Mouse (Mus musculus): ENCODE measurements at regions not wholly inside any gene's neighbourhood (a gene's known extent, or its start where the extent isn't known, plus 50 kb on each side); places are given as distances from the start of the nearest gene placed in this dataset.

DNA sequence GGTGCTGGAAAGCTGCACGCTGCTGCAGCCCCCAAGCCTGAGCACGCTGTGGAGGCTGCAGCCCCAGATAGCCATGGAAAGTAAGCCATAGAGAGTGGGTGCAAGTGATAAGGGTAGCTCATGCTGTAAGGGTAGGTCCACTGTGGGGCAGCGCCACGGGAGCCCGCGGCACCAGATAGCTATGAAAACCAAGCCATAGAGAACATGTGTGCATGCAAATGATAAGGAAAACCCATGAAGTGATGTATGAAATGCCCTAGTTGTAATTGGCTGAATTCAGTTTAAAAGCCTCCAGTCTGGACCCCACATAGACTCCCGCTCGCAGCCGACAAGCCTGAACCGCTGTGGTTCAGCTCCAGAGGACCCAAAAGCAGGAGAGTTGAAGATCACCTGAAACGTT, 58.8 kb upstream of the L3mbtl3 start:
- no peak for DNase-seq (ENCODE audit: extremely low spot score in 1 of 2, low spot score in 1 of 2)

DNA sequence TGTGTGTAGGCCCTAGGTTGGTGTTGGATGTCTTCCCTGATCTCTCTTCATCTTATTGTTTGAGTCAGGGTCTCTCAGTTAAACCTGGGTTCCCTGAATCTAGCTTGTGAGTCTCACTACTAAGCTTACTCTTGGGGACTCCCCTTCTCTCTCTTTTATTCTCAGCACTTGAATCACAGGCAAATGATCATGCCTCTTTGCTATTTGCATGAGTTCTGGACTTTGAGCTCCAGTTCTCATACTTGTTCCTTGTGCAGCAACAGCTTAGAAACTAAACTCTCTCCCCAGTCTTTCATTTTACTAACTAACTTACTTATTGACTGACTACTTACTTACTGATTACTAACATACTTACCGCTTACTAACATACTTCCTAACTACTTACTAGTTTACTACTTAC, 64.9 kb upstream of the L3mbtl3 start:
- DNase-seq (ENCODE audit: extremely low spot score in 1 of 2, low spot score in 1 of 2): no peak

DNA sequence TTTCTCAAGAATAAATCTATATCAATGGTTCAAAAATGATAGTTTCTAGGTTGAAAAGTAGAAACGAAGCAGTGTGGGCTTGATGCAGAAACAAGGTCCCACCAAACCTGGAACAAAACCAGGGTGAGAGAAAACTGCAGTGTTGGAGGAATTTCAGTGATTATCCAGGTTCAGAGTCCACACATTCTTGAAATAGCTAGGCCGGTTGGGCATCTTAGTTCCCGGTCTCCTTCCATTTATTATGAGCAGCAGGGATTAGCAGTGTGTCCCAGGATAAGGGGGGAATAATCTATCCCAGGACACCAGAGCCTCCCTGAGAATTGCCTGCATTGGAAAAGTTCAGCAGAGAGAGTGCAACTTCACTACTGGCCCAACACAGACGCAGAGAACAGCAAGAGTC, 108.5 kb upstream of the L3mbtl3 start:
- DNase-seq (ENCODE audit: extremely low spot score in 1 of 2, low spot score in 1 of 2): no peak

GRCm38 (mm10) chr10:26491351-26491750, 115.6 kb upstream of the L3mbtl3 start:
- no peak for DNase-seq (ENCODE audit: extremely low spot score in 1 of 2, low spot score in 1 of 2)

DNA sequence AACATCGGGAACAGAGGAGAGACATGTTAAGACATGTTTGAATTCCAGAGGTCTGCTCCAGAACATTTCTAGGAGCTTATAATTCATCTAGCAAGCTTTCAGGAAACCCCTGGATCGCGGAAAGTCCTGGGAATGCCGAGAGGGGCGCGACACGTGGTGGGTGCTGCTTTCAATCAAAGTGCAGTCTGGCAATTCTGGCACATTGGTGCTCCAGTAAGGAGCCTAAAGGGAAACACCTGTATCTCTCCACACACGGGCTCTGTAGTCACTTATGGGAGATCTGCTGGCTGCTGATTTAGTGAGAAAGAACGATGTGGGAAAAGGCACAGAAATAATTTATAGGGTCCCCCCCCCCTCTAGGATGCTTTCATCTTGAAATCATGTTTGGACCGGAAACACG, 116.4 kb upstream of the L3mbtl3 start:
- no peak for DNase-seq (ENCODE audit: extremely low spot score in 1 of 2, low spot score in 1 of 2)

- DNase-seq (ENCODE audit: extremely low spot score in 1 of 2, low spot score in 1 of 2): no peak
Observed at GRCm38 (mm10) chr10:26492856-26493484, 117.2 kb upstream of the L3mbtl3 start.

GRCm38 (mm10) chr10:26493801-26494200, 118.0 kb upstream of the L3mbtl3 start:
- no peak for DNase-seq (ENCODE audit: extremely low spot score in 1 of 2, low spot score in 1 of 2)

- peak in 1 of 2 experiments; percentile 58 for DNase-seq (ENCODE audit: extremely low spot score in 1 of 2, low spot score in 1 of 2)
Observed at GRCm38 (mm10) chr10:26494380-26494781, 118.6 kb upstream of the L3mbtl3 start.

GRCm38 (mm10) chr10:26500265-26500935, 124.6 kb upstream of the L3mbtl3 start:
- DNase-seq (ENCODE audit: extremely low spot score in 1 of 2, low spot score in 1 of 2): no peak

DNA sequence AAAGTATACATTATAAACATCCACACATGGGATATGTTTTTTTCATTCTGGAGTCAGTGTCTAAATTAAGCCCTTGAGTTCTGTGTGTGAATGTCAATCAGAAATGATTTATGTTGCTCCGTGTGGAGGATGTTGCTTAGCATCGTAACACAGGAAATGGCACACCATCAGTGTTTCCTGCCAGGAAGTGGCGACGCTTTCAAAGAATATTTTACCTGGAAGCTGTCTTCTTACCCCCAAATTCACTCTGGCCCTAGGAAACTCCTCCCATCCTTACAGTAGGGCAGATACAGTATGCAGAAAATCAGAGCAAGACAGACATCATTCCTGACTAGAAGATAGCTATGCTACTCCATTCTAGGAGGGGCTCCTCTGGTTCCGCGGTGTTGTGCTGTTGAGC, 145.1 kb upstream of the L3mbtl3 start:
- DNase-seq (ENCODE audit: extremely low spot score in 1 of 2, low spot score in 1 of 2): no peak

- DNase-seq (ENCODE audit: extremely low spot score in 1 of 2, low spot score in 1 of 2): no peak
Observed at GRCm38 (mm10) chr10:26525848-26526546, 150.2 kb upstream of the L3mbtl3 start.

- no peak for DNase-seq (ENCODE audit: extremely low spot score in 1 of 2, low spot score in 1 of 2)
Observed at GRCm38 (mm10) chr10:26540189-26540588, 164.4 kb upstream of the L3mbtl3 start.

GRCm38 (mm10) chr10:26544061-26544460, 168.3 kb upstream of the L3mbtl3 start:
- no peak for DNase-seq (ENCODE audit: extremely low spot score in 1 of 2, low spot score in 1 of 2)

- DNase-seq (ENCODE audit: extremely low spot score in 1 of 2, low spot score in 1 of 2): no peak
Observed at GRCm38 (mm10) chr10:26544796-26545195, 169.0 kb upstream of the L3mbtl3 start.

- no peak for DNase-seq (ENCODE audit: extremely low spot score in 1 of 2, low spot score in 1 of 2)
Observed at GRCm38 (mm10) chr10:26556246-26556645, 180.5 kb upstream of the L3mbtl3 start.

GRCm38 (mm10) chr10:26558118-26558517, 182.3 kb upstream of the L3mbtl3 start:
- DNase-seq (ENCODE audit: extremely low spot score in 1 of 2, low spot score in 1 of 2): no peak

DNA sequence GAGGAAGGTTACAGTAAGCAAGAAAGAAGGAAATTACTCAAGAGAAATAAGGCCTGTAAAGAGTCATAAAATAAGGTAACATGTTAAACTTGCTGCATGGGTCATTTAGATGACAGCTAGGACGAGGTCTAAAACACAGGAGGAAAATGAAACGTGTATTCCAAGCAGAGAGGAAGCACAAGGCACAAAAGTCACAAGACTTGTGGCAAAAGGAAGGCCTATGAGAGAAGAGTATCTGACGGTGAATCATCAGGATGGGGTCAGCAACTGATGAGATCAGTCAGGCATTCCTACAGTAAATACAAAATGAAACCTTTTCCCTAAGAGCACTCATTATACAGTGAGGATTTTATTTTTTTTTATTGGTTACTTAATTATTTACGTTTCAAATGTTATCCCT, 183.6 kb upstream of the L3mbtl3 start:
- no peak for DNase-seq (ENCODE audit: extremely low spot score in 1 of 2, low spot score in 1 of 2)

DNA sequence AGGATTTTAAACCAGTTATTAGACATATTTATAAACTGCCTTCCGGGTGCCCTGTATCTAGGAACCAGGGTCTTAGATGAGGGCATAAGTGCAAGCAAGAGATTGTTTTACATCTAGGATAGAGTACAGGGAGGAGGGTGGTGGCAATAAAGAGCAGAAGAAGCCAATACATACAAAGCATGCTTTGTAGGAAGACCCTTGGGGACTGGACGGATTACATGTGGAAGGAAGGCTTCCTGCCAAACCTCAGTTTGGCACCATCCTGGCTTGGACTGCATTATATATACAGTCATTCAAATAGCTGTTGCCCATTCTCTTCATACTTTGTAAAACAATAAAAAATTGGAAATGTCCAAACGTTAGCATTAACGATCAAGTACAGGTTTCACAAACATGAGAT, 184.7 kb upstream of the L3mbtl3 start:
- no peak for DNase-seq (ENCODE audit: extremely low spot score in 1 of 2, low spot score in 1 of 2)

DNA sequence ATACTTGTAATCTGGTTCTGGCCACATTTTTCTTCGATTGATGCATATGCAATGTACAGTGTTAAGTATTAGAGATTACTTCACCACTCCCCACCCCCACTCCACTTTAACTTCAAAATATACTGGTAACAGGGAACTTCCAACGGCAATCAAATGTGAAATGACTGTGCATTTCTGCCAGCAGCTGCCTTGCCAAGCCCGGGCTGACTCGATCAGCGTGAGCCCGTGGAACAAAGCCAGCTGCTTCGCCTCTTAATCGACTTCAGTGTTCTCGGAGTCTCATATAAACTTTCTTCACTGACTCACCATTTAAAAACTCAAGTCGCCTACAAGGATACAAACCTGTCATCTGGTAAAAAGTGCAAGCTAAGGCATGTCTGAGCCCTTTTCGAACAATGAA, 188.7 kb upstream of the L3mbtl3 start:
- DNase-seq (ENCODE audit: extremely low spot score in 1 of 2, low spot score in 1 of 2): peak; percentile 10 to 39

DNA sequence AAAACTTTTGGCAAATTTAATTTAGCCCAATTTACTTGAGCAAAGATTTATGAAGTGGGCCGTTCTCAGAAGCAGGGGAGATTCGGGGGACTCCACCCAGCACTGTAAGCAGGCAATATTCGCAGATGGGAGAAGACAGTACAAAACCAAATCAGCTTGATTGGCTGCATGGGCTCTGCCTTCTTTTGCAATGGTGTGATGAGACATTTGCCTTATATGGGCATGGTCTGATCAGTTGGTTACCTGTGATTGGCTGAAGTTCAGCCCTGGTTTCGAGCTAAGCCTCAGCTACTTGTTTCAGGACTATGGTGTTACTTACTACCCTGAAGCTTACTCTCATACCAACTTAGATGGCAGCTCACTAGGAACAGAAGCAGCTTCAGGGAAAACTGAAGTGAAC, 185.6 kb upstream of the Arhgap18 start:
- DNase-seq (ENCODE audit: extremely low spot score in 1 of 2, low spot score in 1 of 2): no peak

DNA sequence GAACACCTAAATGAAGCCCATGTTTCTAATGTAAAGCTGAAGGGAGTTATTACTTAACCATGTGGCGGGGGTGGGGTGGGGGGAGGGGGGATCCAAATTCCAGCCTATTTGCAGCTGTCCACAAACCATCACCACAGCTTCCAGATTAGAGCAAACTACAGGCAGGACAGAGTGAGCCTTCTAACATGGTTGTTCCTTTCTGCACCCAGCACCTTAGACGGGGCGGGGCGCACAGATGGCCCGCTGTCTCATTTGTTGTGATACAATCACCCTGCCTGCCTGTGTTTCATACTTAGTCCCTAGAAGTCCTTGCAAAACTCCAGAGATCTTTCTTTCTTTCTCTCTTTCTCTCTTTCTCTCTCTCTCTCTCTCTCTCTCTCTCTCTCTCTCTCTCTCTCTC, 182.8 kb upstream of the Arhgap18 start:
- no peak for DNase-seq (ENCODE audit: extremely low spot score in 1 of 2, low spot score in 1 of 2)

DNA sequence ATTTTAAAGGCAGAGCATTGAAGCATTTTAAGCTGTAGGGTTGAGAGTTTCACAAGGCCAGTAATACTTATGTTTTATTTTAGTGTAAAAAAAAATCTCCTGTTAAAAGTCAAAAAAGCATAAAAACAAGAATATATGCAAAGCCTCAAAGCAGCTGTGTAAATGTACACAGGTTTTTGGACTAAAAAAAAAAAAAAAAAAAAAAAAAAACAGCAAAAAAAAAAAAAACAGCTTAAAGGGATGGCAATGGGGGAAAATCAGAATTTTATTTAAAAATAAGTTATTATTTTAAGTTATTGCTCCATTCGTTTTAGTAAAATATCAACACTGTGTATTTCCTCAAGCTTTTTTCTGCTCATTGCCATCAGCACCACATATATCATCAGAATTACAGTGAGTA, 181.8 kb upstream of the Arhgap18 start:
- DNase-seq (ENCODE audit: extremely low spot score in 1 of 2, low spot score in 1 of 2): no peak

Data from layer of hippocampus, postnatal 25 days (tissue).